Mouse (Mus musculus) kidney, embryonic 15.5 days (tissue): ENCODE results near the gene Hoxa7. TPM values are rescaled to one million over a fixed set of nuclear protein-coding genes. Genes with fewer than 3 reads are reported as not detected.

Source experiments
- ATAC-seq: fragments of 200-750 bp; cut with Nextera tagmentation; replicated peaks from 2 replicates; pipeline ENCODE4 v1.8.0; 2017; ENCODE audit warnings: moderate TSS enrichment; ENCODE audit not compliant: low FRiP score
- H3K27ac ChIP-seq: fragments of 300-500 bp; sonication (generic); 2 replicates; pipeline ENCODE4 v1.5.1; 2015; ENCODE audit warnings: mild to moderate bottlenecking, inconsistent platforms
- H3K27me3 ChIP-seq: fragments of 300-500 bp; sonication (generic); 2 replicates; pipeline ENCODE4 v1.6.1; 2015; ENCODE audit warnings: inconsistent platforms
- H3K36me3 ChIP-seq: fragments of 300-500 bp; sonication (generic); 2 replicates; pipeline ENCODE4 v1.6.1; 2015; ENCODE audit warnings: inconsistent platforms
- H3K4me1 ChIP-seq: fragments of 300-500 bp; sonication (generic); 2 replicates; pipeline ENCODE4 v1.6.1; 2015; ENCODE audit warnings: inconsistent platforms
- H3K4me2 ChIP-seq: fragments of 300-500 bp; sonication (generic); 2 replicates; pipeline ENCODE4 v1.6.1; 2015; ENCODE audit warnings: moderate library complexity, mild to moderate bottlenecking, inconsistent platforms
- H3K4me3 ChIP-seq: fragments of 300-500 bp; sonication (generic); replicated peaks from 2 replicates; pipeline ENCODE4 v1.5.1; 2015; ENCODE audit warnings: mild to moderate bottlenecking, inconsistent platforms
- H3K9ac ChIP-seq: fragments of 300-500 bp; sonication (generic); 2 replicates; pipeline ENCODE4 v1.6.1; 2015; ENCODE audit warnings: mild to moderate bottlenecking, inconsistent platforms
- H3K9me3 ChIP-seq: fragments of 300-500 bp; sonication (generic); replicated peaks from 2 replicates; pipeline ENCODE4 v1.6.1; 2016; ENCODE audit warnings: inconsistent platforms
- WGBS: fragments of 180-500 bp; shearing (Covaris S2); methylation state at CpG from one replicate; pipeline ENCODE4 v1.1.7; 2015; ENCODE audit warnings: mixed read lengths; 5-methylcytosine and 5-hydroxymethylcytosine counted together
- polyA plus RNA-seq: library from polyadenylated mRNA; unstranded; fragments of >200 nt; fragmentation: Nextera tagmentation; extraction: Ambion mirVana; gene quantifications from 2 replicates; pipeline ENCODE4 v1.2.1, GENCODE M21; 2015

The Hoxa7 gene
- polyA plus RNA-seq, 1 experiment from 2014 or later: 27.2 TPM

- Histone ChIP-seq H3K4me1 (peaks cover 91% of the 10 kb centered on the region), H3K9ac (peak within 1 kb of the TSS; percentile 78), H3K27me3 (no peaks in the 10 kb centered on the region), H3K4me3 (peak within 1 kb of the TSS; percentile 62), H3K27ac (peak within 1 kb of the TSS; percentile 95), H3K36me3 (0 out of 2 replicates have a peak, but pooled peaks cover 3% of the 10 kb centered on the region), H3K9me3 (no peaks in the 10 kb centered on the region), H3K4me2 (peak within 1 kb of the TSS; percentile 93)
- WGBS: under 1% methylated on average over 92 of the region's 102 CpGs
- ATAC-seq: peak; percentile 72
Measured at GRCm38 (mm10) chr6:52190906-52191810, 30.5 kb downstream of the Hoxa7 start, which contains the start of gene Hoxa4. Gene Hoxa4 (minus strand): TSS chr6:52191753.

GRCm38 (mm10) chr6:52190410-52190809, 31.2 kb downstream of the Hoxa7 start:
- peak overlapping the region; percentile 62 for H3K4me3 ChIP-seq
- no peak for ATAC-seq
- WGBS: 6% methylated on average over 23 of the region's 23 CpGs
- no peaks in the 10 kb centered on the region for H3K9me3 ChIP-seq
- no peak overlapping the region for H3K9ac ChIP-seq
- peaks cover 93% of the 10 kb centered on the region for H3K4me1 ChIP-seq
- no peaks in the 10 kb centered on the region for H3K27me3 ChIP-seq
- H3K27ac ChIP-seq: peak overlapping the region; percentile 95
- peak overlapping the region; percentile 93 for H3K4me2 ChIP-seq
- H3K36me3 ChIP-seq: 0 out of 2 replicates have a peak, but pooled peaks cover 3% of the 10 kb centered on the region

GRCm38 (mm10) chr6:52189909-52190308, 31.7 kb downstream of the Hoxa7 start:
- H3K27me3 ChIP-seq: no peaks in the 10 kb centered on the region

DNA sequence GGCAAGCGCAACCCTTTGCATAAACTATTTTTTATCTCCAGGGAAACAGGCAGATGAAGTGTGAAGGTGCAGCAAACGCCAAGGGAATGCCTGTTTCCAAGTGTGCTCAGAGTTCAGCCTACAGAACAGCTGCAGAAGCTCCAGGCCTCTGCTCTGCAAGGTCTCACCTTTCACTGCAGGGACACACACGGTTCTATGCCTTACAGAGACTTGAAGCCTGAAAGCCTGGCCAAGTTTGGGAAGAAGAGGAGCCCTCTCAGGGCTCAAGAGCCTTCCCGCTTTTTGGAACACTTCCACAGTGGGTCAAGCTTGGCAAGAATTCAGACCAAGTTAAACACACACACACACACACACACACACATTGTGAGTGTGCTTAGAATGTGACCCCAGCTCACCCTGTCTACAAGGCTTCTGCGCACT, 32.5 kb downstream of the Hoxa7 start:
- peak overlapping the region; percentile 20; the same call in 1 of the 2 replicates for H3K4me2 ChIP-seq
- H3K4me1 ChIP-seq: peaks cover 94% of the 10 kb centered on the region
- H3K27ac ChIP-seq: peak overlapping the region; percentile 95
- no peak overlapping the region; the same call in 1 of the 2 replicates for H3K9ac ChIP-seq
- no peak overlapping the region for H3K4me3 ChIP-seq
- no peaks in the 10 kb centered on the region for H3K9me3 ChIP-seq
- no peaks in the 10 kb centered on the region for H3K27me3 ChIP-seq
- H3K36me3 ChIP-seq: 0 out of 2 replicates have a peak, but pooled peaks cover 3% of the 10 kb centered on the region
- WGBS: 27% methylated on average over 5 of the region's 5 CpGs
- no peak for ATAC-seq

More at GRCm38 (mm10) chr6:52189909-52190308, 31.7 kb downstream of the Hoxa7 start:
- peak overlapping the region; percentile 62; the same call in 1 of the 2 replicates for H3K4me3 ChIP-seq
- peak overlapping the region; percentile 95 for H3K27ac ChIP-seq
- ATAC-seq: no peak
- no peak overlapping the region for H3K9ac ChIP-seq
- WGBS: 26% methylated on average over 8 of the region's 8 CpGs
- 0 out of 2 replicates have a peak, but pooled peaks cover 3% of the 10 kb centered on the region for H3K36me3 ChIP-seq
- peaks cover 94% of the 10 kb centered on the region for H3K4me1 ChIP-seq
- no peaks in the 10 kb centered on the region for H3K9me3 ChIP-seq
- H3K4me2 ChIP-seq: peak overlapping the region; percentile 93

- H3K9ac ChIP-seq: no peak overlapping the region
- 0 out of 2 replicates have a peak overlapping the region, but pooled peaks have one; percentile 2 for H3K27ac ChIP-seq
Measured at GRCm38 (mm10) chr6:52186500-52186899, 35.2 kb downstream of the Hoxa7 start.

GRCm38 (mm10) chr6:52185834-52186233, 35.8 kb downstream of the Hoxa7 start:
- H3K27ac ChIP-seq: peak overlapping the region; percentile 98
- H3K9ac ChIP-seq: no peak overlapping the region
- peaks cover 100% of the 10 kb centered on the region for H3K4me1 ChIP-seq
- WGBS: 28% methylated on average over 3 of the region's 3 CpGs
- H3K9me3 ChIP-seq: no peaks in the 10 kb centered on the region
- H3K36me3 ChIP-seq: 0 out of 2 replicates have a peak, but pooled peaks cover 10% of the 10 kb centered on the region
- H3K4me3 ChIP-seq: no peak overlapping the region
- no peaks in the 10 kb centered on the region for H3K27me3 ChIP-seq
- no peak for ATAC-seq
- H3K4me2 ChIP-seq: peak overlapping the region; percentile 45

More at GRCm38 (mm10) chr6:52186500-52186899, 35.2 kb downstream of the Hoxa7 start:
- 57% methylated on average over 1 of the region's 1 CpGs for WGBS
- no peak overlapping the region for H3K4me3 ChIP-seq
- no peaks in the 10 kb centered on the region for H3K27me3 ChIP-seq
- H3K36me3 ChIP-seq: 0 out of 2 replicates have a peak, but pooled peaks cover 10% of the 10 kb centered on the region
- no peak for ATAC-seq
- H3K4me1 ChIP-seq: peaks cover 99% of the 10 kb centered on the region
- no peak overlapping the region for H3K4me2 ChIP-seq
- H3K9me3 ChIP-seq: no peaks in the 10 kb centered on the region

DNA sequence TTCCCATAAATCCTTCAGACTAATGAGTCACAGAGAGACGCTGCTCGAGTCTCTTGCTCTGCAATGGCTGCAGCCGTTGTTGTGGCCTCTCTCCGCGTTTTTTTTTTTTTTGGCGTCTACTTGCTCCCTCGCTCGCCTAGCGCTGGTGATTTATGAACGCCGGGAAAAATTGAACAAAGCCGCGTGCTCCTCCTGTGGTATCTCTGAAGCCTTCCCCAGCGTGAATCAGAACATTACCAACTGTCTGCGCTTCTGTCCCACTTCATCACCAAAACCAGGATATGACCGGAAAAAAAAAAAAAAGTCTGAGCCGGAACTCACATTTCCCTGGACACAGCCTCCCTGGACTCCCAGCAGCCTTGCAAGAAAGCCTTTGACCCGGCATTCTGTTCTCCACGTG, 36.4 kb downstream of the Hoxa7 start:
- 0 out of 2 replicates have a peak, but pooled peaks cover 10% of the 10 kb centered on the region for H3K36me3 ChIP-seq
- ATAC-seq: no peak
- 3% methylated on average over 19 of the region's 19 CpGs for WGBS
- H3K9me3 ChIP-seq: no peaks in the 10 kb centered on the region
- H3K4me2 ChIP-seq: peak overlapping the region; percentile 45
- H3K9ac ChIP-seq: no peak overlapping the region
- peaks cover 100% of the 10 kb centered on the region for H3K4me1 ChIP-seq
- peak overlapping the region; percentile 98 for H3K27ac ChIP-seq
- H3K4me3 ChIP-seq: peak overlapping the region; percentile 9; the same call in 1 of the 2 replicates
- no peaks in the 10 kb centered on the region for H3K27me3 ChIP-seq

GRCm38 (mm10) chr6:52184668-52185067, 37.0 kb downstream of the Hoxa7 start:
- ATAC-seq: no peak
- Histone ChIP-seq H3K27ac (peak overlapping the region; percentile 98), H3K27me3 (no peaks in the 10 kb centered on the region), H3K4me1 (peaks cover 100% of the 10 kb centered on the region), H3K9ac (no peak overlapping the region), H3K36me3 (0 out of 2 replicates have a peak, but pooled peaks cover 10% of the 10 kb centered on the region), H3K4me2 (peak overlapping the region; percentile 45), H3K4me3 (no peak overlapping the region), H3K9me3 (no peaks in the 10 kb centered on the region)
- WGBS: 19% methylated on average over 6 of the region's 6 CpGs

- ATAC-seq: peak; percentile 63
- H3K4me3 ChIP-seq: 0 out of 2 replicates have a peak overlapping the region, but pooled peaks have one; percentile 5
Measured at GRCm38 (mm10) chr6:52183311-52184080, 38.2 kb downstream of the Hoxa7 start.

GRCm38 (mm10) chr6:52182793-52183192, 38.9 kb downstream of the Hoxa7 start:
- H3K27ac ChIP-seq: peak overlapping the region; percentile 98
- H3K9me3 ChIP-seq: no peaks in the 10 kb centered on the region
- peaks cover 99% of the 10 kb centered on the region for H3K4me1 ChIP-seq
- 0 out of 2 replicates have a peak, but pooled peaks cover 10% of the 10 kb centered on the region for H3K36me3 ChIP-seq
- ATAC-seq: 0 out of 2 replicates have a peak, but pooled peaks have one; percentile 16
- 0 out of 2 replicates have a peak overlapping the region, but pooled peaks have one; percentile 19 for H3K9ac ChIP-seq
- H3K4me3 ChIP-seq: no peak overlapping the region
- WGBS: 13% methylated on average over 1 of the region's 1 CpGs
- H3K27me3 ChIP-seq: no peaks in the 10 kb centered on the region
- peak overlapping the region; percentile 45 for H3K4me2 ChIP-seq

More at GRCm38 (mm10) chr6:52183311-52184080, 38.2 kb downstream of the Hoxa7 start:
- H3K9me3 ChIP-seq: no peaks in the 10 kb centered on the region
- peak overlapping the region; percentile 45 for H3K4me2 ChIP-seq
- peak overlapping the region; percentile 19; the same call in 1 of the 2 replicates for H3K9ac ChIP-seq
- 24% methylated on average over 10 of the region's 10 CpGs for WGBS
- H3K27ac ChIP-seq: peak overlapping the region; percentile 98
- peaks cover 100% of the 10 kb centered on the region for H3K4me1 ChIP-seq
- H3K36me3 ChIP-seq: 0 out of 2 replicates have a peak, but pooled peaks cover 10% of the 10 kb centered on the region
- H3K27me3 ChIP-seq: no peaks in the 10 kb centered on the region

DNA sequence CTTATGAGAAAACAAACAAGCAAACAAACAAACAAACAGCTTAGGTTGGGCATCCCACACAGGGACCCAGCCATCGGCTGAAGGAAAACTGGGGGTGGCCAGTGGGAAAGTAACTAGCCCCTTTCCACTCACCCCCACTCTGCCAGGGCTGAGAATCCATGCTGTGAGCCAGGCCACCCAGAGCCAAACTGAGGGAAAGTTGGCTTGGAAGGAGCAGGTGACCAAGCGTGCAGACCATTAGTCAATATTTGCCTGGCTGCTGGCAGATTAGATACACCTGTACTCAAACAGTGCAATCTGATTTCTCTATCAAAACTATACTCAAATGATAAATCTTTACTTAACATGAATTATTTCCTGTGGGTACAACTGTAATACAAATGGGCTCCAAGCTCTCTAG, 39.6 kb downstream of the Hoxa7 start:
- H3K27me3 ChIP-seq: no peaks in the 10 kb centered on the region
- no peaks in the 10 kb centered on the region for H3K9me3 ChIP-seq
- 0 out of 2 replicates have a peak, but pooled peaks cover 10% of the 10 kb centered on the region for H3K36me3 ChIP-seq
- no peak overlapping the region for H3K9ac ChIP-seq
- 30% methylated on average over 2 of the region's 2 CpGs for WGBS
- ATAC-seq: no peak
- H3K4me3 ChIP-seq: no peak overlapping the region
- peaks cover 99% of the 10 kb centered on the region for H3K4me1 ChIP-seq
- H3K27ac ChIP-seq: peak overlapping the region; percentile 98
- peak overlapping the region; percentile 7; the same call in 1 of the 2 replicates for H3K4me2 ChIP-seq
